Mouse (Mus musculus) limb, embryonic 12.5 days (tissue): ENCODE measurements around the gene Tldc2. TPM values are rescaled to one million over a fixed set of nuclear protein-coding genes. Genes with fewer than 3 reads are reported as not detected.

Experiments
- ATAC-seq: fragments of 200-750 bp; cut with Nextera tagmentation; 2 replicates; pipeline ENCODE4 v1.8.0; 2017; ENCODE audit warnings: low read depth, moderate TSS enrichment; ENCODE audit not compliant: insufficient number of reproducible peaks, insufficient read depth, low FRiP score, low TSS enrichment
- H3K27ac ChIP-seq: fragments of 300-500 bp; sonication (generic); 2 replicates; pipeline ENCODE4 v1.5.1; 2016; ENCODE audit warnings: mild to moderate bottlenecking, moderate library complexity
- H3K27me3 ChIP-seq: fragments of 300-500 bp; sonication (generic); 2 replicates; pipeline ENCODE4 v1.6.1; 2016; ENCODE audit warnings: mild to moderate bottlenecking, moderate library complexity
- H3K36me3 ChIP-seq: fragments of 300-500 bp; sonication (generic); 2 replicates; pipeline ENCODE4 v1.6.1; 2016; ENCODE audit warnings: mild to moderate bottlenecking, moderate library complexity
- H3K4me1 ChIP-seq: fragments of 300-500 bp; sonication (generic); replicated peaks from 2 replicates; pipeline ENCODE4 v1.6.1; 2016
- H3K4me2 ChIP-seq: fragments of 300-500 bp; sonication (generic); 2 replicates; pipeline ENCODE4 v1.6.1; 2016; ENCODE audit warnings: mild to moderate bottlenecking, moderate library complexity
- H3K4me3 ChIP-seq: fragments of 300-500 bp; sonication (generic); replicated peaks from 2 replicates; pipeline ENCODE4 v1.5.1; 2016; ENCODE audit warnings: mild to moderate bottlenecking
- H3K9ac ChIP-seq: fragments of 300-500 bp; sonication (generic); replicated peaks from 2 replicates; pipeline ENCODE4 v1.6.1; 2016; ENCODE audit warnings: mild to moderate bottlenecking, moderate library complexity
- H3K9me3 ChIP-seq: fragments of 300-500 bp; sonication (generic); 2 replicates; pipeline ENCODE4 v1.6.1; 2016; ENCODE audit warnings: mild to moderate bottlenecking, moderate library complexity
- WGBS: fragments of 180-500 bp; shearing (Covaris S2); methylation state at CpG from one replicate; pipeline ENCODE4 v1.1.7; 2016; 5-methylcytosine and 5-hydroxymethylcytosine counted together
- polyA plus RNA-seq: library from polyadenylated mRNA; unstranded; fragments of >200 nt; fragmentation: Nextera tagmentation; extraction: Ambion mirVana; gene quantifications from 2 replicates; pipeline ENCODE4 v1.2.1, GENCODE M21; 2016

Tldc2 gene
- polyA plus RNA-seq, 1 experiment from 2014 or later = not detected

- Histone ChIP-seq H3K4me2 (no peak overlapping the region), H3K36me3 (peaks cover 90% of the 10 kb centered on the region), H3K27ac (no peak overlapping the region), H3K4me1 (peaks cover 8% of the 10 kb centered on the region; the same call in 1 of the 2 replicates), H3K9ac (no peak overlapping the region), H3K9me3 (no peaks in the 10 kb centered on the region), H3K27me3 (no peaks in the 10 kb centered on the region), H3K4me3 (no peak overlapping the region)
- 85% methylated on average over 8 of the region's 8 CpGs for WGBS
- ATAC-seq = no peak
Observed at GRCm38 (mm10) chr2:157052448-157052847, 34.4 kb upstream of the Tldc2 start.

DNA sequence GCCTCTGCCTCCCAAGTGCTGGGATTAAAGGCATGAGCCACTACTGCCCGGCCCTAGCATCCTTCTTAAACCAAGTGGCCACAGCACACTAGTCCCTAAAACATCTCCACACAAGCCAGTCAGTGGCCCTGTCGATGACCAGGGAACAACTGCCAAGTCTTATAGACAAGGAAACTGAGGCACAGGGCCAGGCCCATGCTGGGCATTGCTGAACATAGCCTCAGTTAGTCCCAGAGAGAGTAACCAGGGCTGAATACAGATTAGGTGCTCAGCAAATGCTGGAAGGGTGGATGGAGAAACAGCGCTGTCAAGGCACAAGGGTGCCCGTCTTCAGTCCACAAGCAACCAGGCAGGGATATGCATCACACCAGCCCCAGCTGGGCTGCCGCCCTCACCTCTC is 33.7 kb upstream of the Tldc2 start:
- 94% methylated on average over 5 of the region's 5 CpGs for WGBS
- H3K27me3 ChIP-seq = no peaks in the 10 kb centered on the region
- peaks cover 90% of the 10 kb centered on the region for H3K36me3 ChIP-seq
- H3K9ac ChIP-seq = no peak overlapping the region
- H3K9me3 ChIP-seq = no peaks in the 10 kb centered on the region
- H3K27ac ChIP-seq = no peak overlapping the region
- ATAC-seq = no peak
- H3K4me3 ChIP-seq = no peak overlapping the region
- H3K4me1 ChIP-seq = peaks cover 14% of the 10 kb centered on the region
- H3K4me2 ChIP-seq = no peak overlapping the region

GRCm38 (mm10) chr2:157053787-157054186 is 33.1 kb upstream of the Tldc2 start:
- ATAC-seq = no peak
- peaks cover 84% of the 10 kb centered on the region for H3K36me3 ChIP-seq
- no peak overlapping the region for H3K27ac ChIP-seq
- 76% methylated on average over 4 of the region's 4 CpGs for WGBS
- no peaks in the 10 kb centered on the region for H3K27me3 ChIP-seq
- H3K9ac ChIP-seq = no peak overlapping the region
- no peak overlapping the region for H3K4me2 ChIP-seq
- no peaks in the 10 kb centered on the region for H3K9me3 ChIP-seq
- no peak overlapping the region for H3K4me3 ChIP-seq
- H3K4me1 ChIP-seq = peaks cover 21% of the 10 kb centered on the region

DNA sequence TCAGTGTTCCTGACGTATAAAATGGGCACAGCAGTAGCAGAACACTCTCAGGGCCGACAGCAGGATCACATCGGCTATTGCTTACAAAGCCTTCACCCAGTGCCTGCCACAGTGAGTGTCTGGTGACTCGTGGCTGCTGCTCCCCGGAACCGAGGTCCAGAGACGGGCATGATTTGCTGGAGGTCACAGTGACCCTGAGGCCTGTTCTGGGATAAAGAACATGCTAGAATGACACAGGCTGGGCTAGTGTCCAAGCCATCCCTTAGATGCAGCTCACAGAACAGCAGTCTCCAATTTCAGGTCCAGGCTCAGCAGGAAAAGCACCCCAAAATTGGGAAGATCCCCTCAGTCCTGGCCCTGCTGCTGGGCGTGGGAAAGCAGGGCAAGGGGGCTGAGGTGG is 32.6 kb upstream of the Tldc2 start:
- no peaks in the 10 kb centered on the region for H3K27me3 ChIP-seq
- peaks cover 26% of the 10 kb centered on the region for H3K4me1 ChIP-seq
- H3K4me3 ChIP-seq = no peak overlapping the region
- no peaks in the 10 kb centered on the region for H3K9me3 ChIP-seq
- ATAC-seq = no peak
- H3K9ac ChIP-seq = no peak overlapping the region
- no peak overlapping the region for H3K4me2 ChIP-seq
- no peak overlapping the region for H3K27ac ChIP-seq
- WGBS = 87% methylated on average over 8 of the region's 8 CpGs
- peaks cover 79% of the 10 kb centered on the region for H3K36me3 ChIP-seq

- peaks cover 79% of the 10 kb centered on the region for H3K36me3 ChIP-seq
- no peak overlapping the region for H3K4me3 ChIP-seq
- H3K4me1 ChIP-seq = peaks cover 28% of the 10 kb centered on the region
- peak overlapping the region; percentile 47 for H3K27ac ChIP-seq
- H3K9ac ChIP-seq = no peak overlapping the region
- no peak for ATAC-seq
- H3K4me2 ChIP-seq = no peak overlapping the region
- H3K9me3 ChIP-seq = no peaks in the 10 kb centered on the region
- no peaks in the 10 kb centered on the region for H3K27me3 ChIP-seq
- 75% methylated on average over 5 of the region's 5 CpGs for WGBS
Observed at GRCm38 (mm10) chr2:157054816-157055215, 32.0 kb upstream of the Tldc2 start.

DNA sequence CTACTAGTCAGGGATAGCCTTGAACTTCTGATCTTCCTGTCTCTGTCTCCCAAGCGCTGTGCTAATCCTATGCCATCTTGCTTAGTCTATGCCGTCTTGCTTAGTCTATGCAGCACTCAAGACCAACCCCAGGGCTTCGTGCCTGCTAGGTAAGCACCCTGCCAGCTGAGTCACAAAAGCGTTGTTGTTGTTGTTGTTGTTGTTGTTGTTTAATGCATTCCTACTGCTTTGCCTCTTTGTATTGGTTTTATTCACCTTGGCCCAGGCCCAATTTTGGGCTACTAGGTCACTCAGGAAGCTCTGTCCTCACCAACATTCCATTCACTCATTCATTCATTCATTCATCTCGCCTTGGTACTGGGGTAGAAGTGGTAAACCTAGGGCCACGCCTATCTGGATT is 31.1 kb upstream of the Tldc2 start:
- H3K9me3 ChIP-seq = no peaks in the 10 kb centered on the region
- H3K4me2 ChIP-seq = no peak overlapping the region
- no peak overlapping the region for H3K27ac ChIP-seq
- 90% methylated on average over 6 of the region's 6 CpGs for WGBS
- H3K4me3 ChIP-seq = no peak overlapping the region
- H3K4me1 ChIP-seq = peaks cover 25% of the 10 kb centered on the region
- ATAC-seq = no peak
- H3K36me3 ChIP-seq = peaks cover 77% of the 10 kb centered on the region
- no peak overlapping the region for H3K9ac ChIP-seq
- H3K27me3 ChIP-seq = no peaks in the 10 kb centered on the region

DNA sequence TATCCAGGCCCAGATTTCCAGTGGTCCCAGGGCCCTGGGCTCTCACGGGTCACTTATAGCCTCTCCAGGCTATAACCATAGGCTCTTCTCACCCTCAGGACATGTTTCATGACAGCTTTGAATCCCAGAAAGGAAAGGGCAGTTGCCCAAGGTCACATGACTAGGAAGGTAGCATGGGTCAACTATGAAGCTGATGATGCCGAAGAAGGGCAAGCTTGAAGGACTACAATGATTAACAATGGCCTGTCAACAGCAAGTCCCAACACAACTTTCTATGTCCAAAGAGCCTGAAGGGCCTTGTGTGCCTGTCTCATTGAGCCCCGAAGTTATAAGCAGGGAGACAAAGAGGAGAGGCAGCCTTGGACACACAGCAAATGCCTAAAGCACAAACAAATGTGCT is 29.7 kb upstream of the Tldc2 start:
- H3K4me2 ChIP-seq = no peak overlapping the region
- H3K27ac ChIP-seq = 0 out of 2 replicates have a peak overlapping the region, but pooled peaks have one; percentile 8
- no peak overlapping the region for H3K9ac ChIP-seq
- no peak overlapping the region for H3K4me3 ChIP-seq
- 87% methylated on average over 3 of the region's 3 CpGs for WGBS
- no peaks in the 10 kb centered on the region for H3K27me3 ChIP-seq
- peaks cover 26% of the 10 kb centered on the region for H3K4me1 ChIP-seq
- peaks cover 68% of the 10 kb centered on the region for H3K36me3 ChIP-seq
- ATAC-seq = no peak
- no peaks in the 10 kb centered on the region for H3K9me3 ChIP-seq

GRCm38 (mm10) chr2:157057758-157058157 is 29.1 kb upstream of the Tldc2 start:
- no peak overlapping the region for H3K9ac ChIP-seq
- H3K36me3 ChIP-seq = peaks cover 65% of the 10 kb centered on the region

GRCm38 (mm10) chr2:157058342-157058998 is 28.4 kb upstream of the Tldc2 start:
- peak; percentile 84 for ATAC-seq
- Histone ChIP-seq H3K36me3 (peaks cover 62% of the 10 kb centered on the region), H3K4me2 (peak overlapping the region; percentile 44), H3K9ac (peak overlapping the region; percentile 42; the same call in 1 of the 2 replicates), H3K4me1 (peaks cover 34% of the 10 kb centered on the region), H3K27ac (peak overlapping the region; percentile 90), H3K4me3 (peak overlapping the region; percentile 3), H3K9me3 (no peaks in the 10 kb centered on the region), H3K27me3 (no peaks in the 10 kb centered on the region)
- WGBS = 6% methylated on average over 18 of the region's 18 CpGs

More at GRCm38 (mm10) chr2:157057758-157058157, 29.1 kb upstream of the Tldc2 start:
- Histone ChIP-seq H3K4me3 (no peak overlapping the region), H3K27ac (peak overlapping the region; percentile 90), H3K9me3 (no peaks in the 10 kb centered on the region), H3K4me2 (no peak overlapping the region), H3K27me3 (no peaks in the 10 kb centered on the region), H3K4me1 (peaks cover 29% of the 10 kb centered on the region)
- 78% methylated on average over 4 of the region's 4 CpGs for WGBS
- no peak for ATAC-seq

GRCm38 (mm10) chr2:157059166-157059565 is 27.7 kb upstream of the Tldc2 start:
- Histone ChIP-seq H3K27ac (peak overlapping the region; percentile 90), H3K27me3 (no peaks in the 10 kb centered on the region), H3K36me3 (peaks cover 57% of the 10 kb centered on the region), H3K9me3 (no peaks in the 10 kb centered on the region), H3K4me1 (peaks cover 36% of the 10 kb centered on the region), H3K9ac (no peak overlapping the region; the same call in 1 of the 2 replicates), H3K4me2 (peak overlapping the region; percentile 44), H3K4me3 (no peak overlapping the region)
- 61% methylated on average over 8 of the region's 8 CpGs for WGBS
- no peak for ATAC-seq

DNA sequence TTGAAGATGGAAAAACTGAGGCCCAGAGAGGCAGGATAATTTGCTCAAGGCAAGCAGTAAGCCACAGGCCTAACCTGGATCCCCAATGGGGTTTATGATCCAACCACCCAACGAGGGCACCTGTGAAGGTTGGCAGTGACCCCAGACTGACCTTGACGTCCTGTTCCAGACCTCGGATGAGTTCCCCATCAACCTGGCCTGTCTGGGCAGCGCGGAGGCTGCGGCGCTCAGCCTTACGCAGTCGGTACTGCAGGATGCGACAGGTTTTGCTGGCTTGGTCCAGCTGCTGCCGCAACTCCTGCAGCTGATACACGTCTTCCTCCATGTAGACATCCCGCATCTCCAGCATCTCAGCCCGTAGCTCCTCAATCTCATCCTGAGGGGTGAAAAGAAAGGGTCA is 26.8 kb upstream of the Tldc2 start:
- Histone ChIP-seq H3K36me3 (peaks cover 54% of the 10 kb centered on the region), H3K4me1 (peaks cover 39% of the 10 kb centered on the region), H3K9ac (no peak overlapping the region), H3K9me3 (no peaks in the 10 kb centered on the region), H3K4me2 (no peak overlapping the region), H3K27ac (no peak overlapping the region), H3K27me3 (no peaks in the 10 kb centered on the region), H3K4me3 (no peak overlapping the region)
- no peak for ATAC-seq
- 90% methylated on average over 14 of the region's 14 CpGs for WGBS
